In the genomic region with DNA sequence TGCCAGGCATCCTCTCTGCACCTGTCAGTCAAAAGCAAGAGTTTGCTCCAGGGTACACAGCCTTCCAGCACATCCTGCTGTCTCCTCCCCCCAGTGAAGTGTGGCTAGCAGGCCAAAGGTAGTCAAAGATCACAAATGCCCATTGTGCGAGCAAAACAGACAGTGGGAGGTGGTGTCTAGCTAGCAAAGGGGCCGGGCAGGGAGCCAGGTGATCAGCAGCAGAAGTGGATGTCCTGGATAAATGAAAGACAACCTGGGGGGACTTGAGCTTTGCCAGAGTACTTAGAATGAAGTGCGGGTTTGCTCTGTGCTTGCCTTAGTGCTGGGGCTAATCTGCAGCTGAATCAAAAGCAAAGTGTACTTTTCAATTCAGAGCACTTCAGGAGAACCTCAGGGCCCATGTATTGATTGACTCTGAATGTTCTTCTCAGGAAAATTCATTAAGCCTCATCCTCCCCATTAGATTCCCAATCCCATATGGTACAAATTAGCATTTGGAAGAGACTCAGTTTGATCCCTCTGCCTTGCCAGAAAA, we compare ENCODE assay signal across 9 mouse cellular contexts.
A peak's percentile ranks its signal among the peaks of the same experiment; 100 is the strongest.
DNase-seq lines count a peak whose midpoint lies in the region; ATAC-seq and TF ChIP-seq lines count a peak whose summit lies in the region.
"Had no signal": no experiment of that assay in that cellular context is flagged by ENCODE, and none has a peak within 500 bp of the region (broad histone marks: within the 10 kb centered on the region; RNA-seq: fewer than 3 reads in every experiment).

No protein-coding gene starts in this region.

- no peaks in the 10 kb centered on the region for H3K9me3 ChIP-seq in forebrain, embryonic 13.5 days (replicated peaks)
- no peaks in the 10 kb centered on the region for H3K9me3 ChIP-seq in forebrain, postnatal 0 days (ENCODE audit: low read length)
- H3K9me3 ChIP-seq: limb, embryonic 13.5 days had no signal

- peak overlapping the region; percentile 68 for H3K27ac ChIP-seq in forebrain, embryonic 13.5 days
- H3K27ac ChIP-seq in forebrain, postnatal 0 days (ENCODE audit: low read depth, low read length) = no peak overlapping the region
- H3K27ac ChIP-seq: limb, embryonic 13.5 days had no signal

- peak; percentile 62 for ATAC-seq in forebrain, embryonic 13.5 days
- ATAC-seq in forebrain, postnatal 0 days = no peak; the same call in 1 of the 2 replicates

- no peaks in the 10 kb centered on the region for H3K36me3 ChIP-seq in forebrain, embryonic 13.5 days (ENCODE audit: poor library complexity, severe bottlenecking)
- no peaks in the 10 kb centered on the region for H3K36me3 ChIP-seq in forebrain, postnatal 0 days (ENCODE audit: insufficient read depth)
- H3K36me3 ChIP-seq: limb, embryonic 13.5 days had no signal

- DNase-seq in forebrain, postnatal 0 days = no peak
- DNase-seq in 3T3-L1 (ENCODE audit: low read depth, low spot score) = peak; percentile 67
- DNase-seq in cerebellum, postnatal 25 days = peak; percentile 58 to 75
- DNase-seq in kidney, adult 9 months = peak; percentile 78
- DNase-seq in spleen, postnatal 10 days (ENCODE audit: low spot score in 2 of 2) = no peak
- no peak for DNase-seq in lung, postnatal 14 days
- no peak for DNase-seq in yolk sac, embryonic 10.5 days (ENCODE audit: low spot score)

- TF ChIP-seq CTCF in forebrain, postnatal 0 days (IDR thresholded peaks at IDR 0.05; ENCODE audit: low read depth) = no peak

- H3K4me2 ChIP-seq in forebrain, embryonic 13.5 days = no peak overlapping the region
- H3K4me2 ChIP-seq in forebrain, postnatal 0 days (ENCODE audit: low read depth) = no peak overlapping the region
- H3K4me2 ChIP-seq: limb, embryonic 13.5 days had no signal

- no peak overlapping the region for H3K9ac ChIP-seq in forebrain, embryonic 13.5 days
- no peak overlapping the region for H3K9ac ChIP-seq in forebrain, postnatal 0 days
- H3K9ac ChIP-seq: limb, embryonic 13.5 days had no signal

- H3K27me3 ChIP-seq in forebrain, embryonic 13.5 days = no peaks in the 10 kb centered on the region
- H3K27me3 ChIP-seq in forebrain, postnatal 0 days (ENCODE audit: insufficient read depth, low read length) = no peaks in the 10 kb centered on the region
- H3K27me3 ChIP-seq: limb, embryonic 13.5 days had no signal

- H3K4me3 ChIP-seq in forebrain, embryonic 13.5 days = no peak overlapping the region
- no peak overlapping the region for H3K4me3 ChIP-seq in forebrain, postnatal 0 days (ENCODE audit: low read depth, low read length)
- H3K4me3 ChIP-seq: limb, embryonic 13.5 days had no signal

- H3K4me1 ChIP-seq in forebrain, embryonic 13.5 days = peaks cover 9% of the 10 kb centered on the region
- H3K4me1 ChIP-seq in forebrain, postnatal 0 days (ENCODE audit: insufficient read depth) = no peaks in the 10 kb centered on the region

- WGBS in forebrain, embryonic 13.5 days = 18% methylated on average over 3 of the region's 3 CpGs
- WGBS in forebrain, postnatal 0 days = 17% methylated on average over 3 of the region's 3 CpGs

Comparison
In these comparisons a context has a peak if more than half of its experiments do, and no peak if none do; other contexts are left out.
1. DNase-seq: peak in 3T3-L1 (single experiment), cerebellum, postnatal 25 days (2 of 2) and kidney, adult 9 months (single experiment); none in forebrain, postnatal 0 days (single experiment), spleen, postnatal 10 days (0 of 2), lung, postnatal 14 days (single experiment) and yolk sac, embryonic 10.5 days (single experiment).